Mouse (Mus musculus) testis, adult 2 months (tissue): ENCODE results near the gene Eapp. TPM values are rescaled to one million over a fixed set of nuclear protein-coding genes. Genes with fewer than 3 reads are reported as not detected.
"Not testable (repeated sequence)": the region's sequence is repeated elsewhere in the genome, so short reads cannot be mapped to it uniquely, and the experiment has no call there.

Experiments used
- H3K27ac ChIP-seq: fragments of 200-500 bp; 2 replicates; pipeline ENCODE4 v1.5.1; 2012; ENCODE audit warnings: low read depth, low read length; ENCODE audit not compliant: control insufficient read depth, insufficient read depth
- H3K27me3 ChIP-seq: fragments of 200-500 bp; 2 replicates; pipeline ENCODE4 v1.6.1; 2012; ENCODE audit warnings: mild to moderate bottlenecking, low read length, moderate library complexity; ENCODE audit not compliant: control insufficient read depth, insufficient read depth
- H3K36me3 ChIP-seq: fragments of 200-500 bp; 2 replicates; pipeline ENCODE4 v1.6.1; 2012; ENCODE audit warnings: mild to moderate bottlenecking, low read length; ENCODE audit not compliant: control insufficient read depth, insufficient read depth
- H3K4me1 ChIP-seq: fragments of 200-500 bp; 2 replicates; pipeline ENCODE4 v1.6.1; 2012; ENCODE audit warnings: low read length; ENCODE audit not compliant: control insufficient read depth, insufficient read depth
- H3K4me3 ChIP-seq: fragments of 200-500 bp; 2 replicates; pipeline ENCODE4 v1.5.1; 2012; ENCODE audit warnings: low read depth, mild to moderate bottlenecking, low read length, moderate library complexity, mixed read lengths; ENCODE audit not compliant: control insufficient read depth
- CTCF ChIP-seq: fragments of 200-500 bp; IDR thresholded peaks from 2 replicates; pipeline ENCODE4 v1.5.1; 2012; ENCODE audit warnings: low read depth, mild to moderate bottlenecking, inconsistent platforms, low read length, moderate library complexity; ENCODE audit not compliant: control insufficient read depth, insufficient read depth, insufficient replicate concordance
- POLR2A ChIP-seq: fragments of 200-500 bp; IDR thresholded peaks from 2 replicates; pipeline ENCODE4 v1.6.1; 2012; ENCODE audit warnings: low read depth, mild to moderate bottlenecking, inconsistent platforms, low read length, moderate library complexity; ENCODE audit not compliant: control insufficient read depth
- polyA plus RNA-seq: library from polyadenylated mRNA; depleted of rRNA; stranded (reverse); fragments of >200 nt; gene quantifications from 2 replicates; pipeline ENCODE4 v1.2.3, GENCODE M21; 2012

The Eapp gene
- polyA plus RNA-seq, 1 experiment = 29.2 TPM

DNA sequence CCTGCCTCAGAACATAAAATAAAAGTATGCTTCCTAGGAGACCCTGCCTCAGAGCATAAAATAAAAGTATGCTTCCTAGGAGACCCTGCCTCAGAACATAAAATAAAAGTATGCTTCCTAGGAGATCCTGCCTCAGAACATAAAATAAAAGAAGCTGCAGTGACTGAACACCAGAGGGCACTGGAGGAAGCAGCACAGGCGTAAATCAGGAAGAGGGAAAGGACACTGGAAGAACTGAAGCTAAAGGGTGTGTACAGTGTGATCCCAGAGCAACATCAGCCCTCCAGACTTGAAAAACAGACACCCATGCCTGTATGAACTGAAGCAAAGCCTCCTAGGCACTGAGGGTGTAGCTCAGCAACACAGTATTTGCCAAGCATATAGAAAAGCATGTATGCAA, 12.5 kb downstream of the Eapp start:
- Histone ChIP-seq H3K27me3 (no peaks in the 10 kb centered on the region), H3K36me3 (peaks cover 4% of the 10 kb centered on the region), H3K4me1 (no peaks in the 10 kb centered on the region), H3K4me3 (no peak overlapping the region), H3K27ac (no peak overlapping the region)
- TF ChIP-seq POLR2A (no peak), CTCF (no peak)

DNA sequence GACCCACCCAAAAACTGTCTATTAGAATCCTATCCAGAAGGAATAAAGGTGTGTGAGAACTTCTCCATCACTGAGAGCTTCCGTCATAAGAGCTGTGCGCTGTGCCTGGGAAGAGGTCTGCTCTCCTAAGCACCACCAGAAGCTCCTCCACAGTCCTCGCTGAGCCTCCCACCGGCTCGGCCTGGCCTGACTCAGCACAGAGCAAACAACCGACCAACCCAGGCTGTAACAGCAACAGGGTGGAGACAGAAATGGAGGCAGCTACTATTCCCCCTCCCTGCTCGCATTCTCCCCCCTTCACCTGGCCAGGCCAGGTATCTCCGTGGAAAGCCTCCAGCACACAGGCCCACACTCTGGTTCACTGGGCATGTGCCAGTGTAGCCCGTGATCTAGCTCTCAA, 19.0 kb downstream of the Eapp start:
- H3K36me3 ChIP-seq = 0 out of 2 replicates have a peak, but pooled peaks cover 1% of the 10 kb centered on the region

DNA sequence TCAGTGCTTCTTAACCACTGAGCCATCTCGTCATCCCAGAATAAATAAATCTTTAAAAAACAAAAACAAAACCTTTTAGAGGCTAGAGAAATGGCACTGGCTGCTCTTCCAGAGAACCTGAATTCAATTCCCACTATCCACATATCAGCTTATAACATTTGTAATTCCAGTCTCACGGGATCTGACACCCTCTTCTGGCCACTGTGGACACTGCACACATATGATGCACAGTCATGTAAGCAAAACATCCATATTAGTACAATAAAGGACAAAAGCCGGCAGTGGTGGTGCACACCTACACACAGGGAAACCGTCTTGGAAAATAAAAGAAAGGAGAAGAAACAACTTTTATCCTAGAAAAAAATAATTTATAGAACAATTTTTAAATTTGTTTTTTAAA, 20.3 kb downstream of the Eapp start:
- Histone ChIP-seq H3K4me1 (no peaks in the 10 kb centered on the region), H3K27ac (no peak overlapping the region), H3K4me3 (no peak overlapping the region), H3K27me3 (no peaks in the 10 kb centered on the region), H3K36me3 (0 out of 2 replicates have a peak, but pooled peaks cover 1% of the 10 kb centered on the region)
- no peak for TF ChIP-seq POLR2A
- no peak for TF ChIP-seq CTCF

More for the DNA sequence above, 19.0 kb downstream of the Eapp start:
- Histone ChIP-seq H3K4me1 (no peaks in the 10 kb centered on the region), H3K4me3 (no peak overlapping the region), H3K27me3 (no peaks in the 10 kb centered on the region), H3K27ac (no peak overlapping the region)
- TF ChIP-seq CTCF = no peak
- no peak for TF ChIP-seq POLR2A

DNA sequence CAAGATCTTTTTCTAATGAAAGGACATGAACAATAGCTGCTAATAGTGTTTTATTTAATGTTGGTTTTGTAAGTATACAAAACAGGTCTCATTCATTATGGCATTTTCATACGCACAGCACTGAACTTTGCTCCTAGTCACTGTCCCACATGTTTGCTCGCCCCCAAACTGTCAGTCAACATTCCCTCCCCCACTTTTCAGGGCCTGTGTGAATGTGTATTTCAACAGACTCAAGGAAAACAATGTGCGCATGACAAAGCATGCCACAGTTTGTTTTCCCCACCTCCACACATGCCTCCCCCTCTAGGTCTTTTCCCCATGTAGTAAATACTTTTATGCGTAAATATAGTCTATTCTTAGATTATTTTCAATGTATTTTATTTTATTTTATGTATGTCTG, 24.4 kb downstream of the Eapp start:
- no peak overlapping the region for H3K27ac ChIP-seq
- no peak overlapping the region for H3K4me3 ChIP-seq
- H3K27me3 ChIP-seq = no peaks in the 10 kb centered on the region
- no peaks in the 10 kb centered on the region for H3K4me1 ChIP-seq
- TF ChIP-seq POLR2A (no peak), CTCF (no peak)
- no peaks in the 10 kb centered on the region for H3K36me3 ChIP-seq

DNA sequence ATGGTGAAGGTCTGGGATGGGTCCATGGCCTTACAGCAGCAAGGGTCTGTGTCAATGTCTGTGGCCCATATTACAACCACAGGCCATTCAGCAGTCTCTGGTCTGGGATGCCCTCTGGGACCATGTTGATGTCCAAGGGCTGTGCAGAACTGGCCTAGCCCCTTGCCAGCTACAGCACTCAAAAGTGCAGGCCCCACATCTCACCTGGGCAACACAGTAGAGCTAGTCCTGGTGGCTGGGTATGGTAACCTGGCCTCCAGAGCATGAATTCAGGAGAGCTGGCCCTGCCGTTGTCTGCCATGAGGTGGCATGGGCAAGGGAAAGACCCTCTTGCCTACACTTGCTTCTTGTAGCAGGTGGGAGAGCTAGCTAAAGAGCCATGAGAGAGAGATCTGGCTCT, 27.6 kb downstream of the Eapp start:
- H3K36me3 ChIP-seq = no peaks in the 10 kb centered on the region
- TF ChIP-seq POLR2A (no peak), CTCF (no peak)

DNA sequence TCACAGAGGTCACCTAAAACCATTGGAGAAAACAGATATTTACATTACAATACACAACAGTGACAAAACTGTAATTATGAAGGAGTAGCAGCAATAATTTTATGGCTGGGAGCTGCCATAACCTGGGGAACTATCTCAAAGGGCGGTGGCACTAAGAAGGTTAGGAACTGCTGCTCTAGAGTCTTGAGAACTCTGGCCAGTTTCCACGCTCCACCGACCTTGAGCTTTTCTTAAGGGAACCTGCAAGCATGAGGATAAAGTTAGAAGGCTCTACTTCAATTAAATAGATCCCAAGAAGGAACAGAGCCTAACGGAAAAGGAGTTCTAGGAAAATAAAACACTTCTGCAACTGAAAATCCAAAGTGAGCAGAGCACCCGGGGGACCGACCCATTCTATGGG, 30.2 kb downstream of the Eapp start:
- TF ChIP-seq CTCF = no peak
- TF ChIP-seq POLR2A = no peak
- H3K4me1 ChIP-seq = no peaks in the 10 kb centered on the region
- H3K27me3 ChIP-seq = no peaks in the 10 kb centered on the region
- H3K27ac ChIP-seq = no peak overlapping the region
- no peaks in the 10 kb centered on the region for H3K36me3 ChIP-seq
- no peak overlapping the region for H3K4me3 ChIP-seq

More for the DNA sequence above, 27.6 kb downstream of the Eapp start:
- no peak overlapping the region for H3K27ac ChIP-seq
- H3K4me1 ChIP-seq = no peaks in the 10 kb centered on the region
- no peaks in the 10 kb centered on the region for H3K27me3 ChIP-seq
- H3K4me3 ChIP-seq = no peak overlapping the region

DNA sequence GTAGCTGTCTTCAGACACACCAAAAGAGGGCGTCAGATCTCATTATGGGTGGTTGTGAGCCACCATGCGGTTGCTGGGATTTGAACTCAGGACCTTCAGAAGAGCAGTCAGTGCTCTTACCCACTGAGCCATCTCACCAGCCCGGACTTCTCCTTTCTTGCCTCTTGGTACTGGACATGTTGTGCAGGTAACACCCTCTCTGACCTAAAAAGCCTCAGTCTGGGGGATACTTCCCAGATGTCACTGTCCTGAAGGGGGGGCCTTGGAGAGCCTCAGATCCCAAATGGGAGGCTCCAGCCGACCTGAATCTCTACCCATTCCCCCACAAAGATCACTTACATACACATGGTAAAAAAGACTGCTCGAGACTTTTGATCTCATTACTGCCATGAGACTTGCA, 34.2 kb downstream of the Eapp start:
- H3K4me1 ChIP-seq, H3K4me3 ChIP-seq, H3K27ac ChIP-seq, H3K27me3 ChIP-seq, H3K36me3 ChIP-seq: not testable (repeated sequence)

DNA sequence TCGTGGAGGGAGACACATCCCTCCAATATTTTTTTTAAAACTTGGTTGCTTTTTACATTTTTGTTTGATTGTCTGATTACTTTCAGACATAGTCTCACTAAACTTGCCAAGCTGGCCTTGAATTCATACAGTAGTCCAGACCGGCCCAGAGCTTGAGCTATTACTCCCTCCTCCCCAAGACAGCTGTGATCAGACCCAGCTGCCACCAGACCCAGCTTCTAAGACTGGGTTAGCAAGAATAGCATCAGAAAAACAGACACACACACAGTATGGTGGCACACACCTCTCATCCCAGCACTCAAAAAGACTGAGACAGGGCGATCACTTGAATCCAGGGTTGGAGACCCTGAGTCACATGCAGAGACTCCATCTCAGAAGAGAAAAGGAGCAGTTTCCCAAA, 35.8 kb downstream of the Eapp start:
- Histone ChIP-seq H3K27me3 (no peaks in the 10 kb centered on the region), H3K36me3 (no peaks in the 10 kb centered on the region; the same call in 1 of the 2 replicates), H3K4me1 (peaks cover 5% of the 10 kb centered on the region), H3K4me3 (no peak overlapping the region), H3K27ac (no peak overlapping the region)
- no peak for TF ChIP-seq POLR2A
